Mouse (Mus musculus): ENCODE measurements around the gene Gm35315.
"Not testable (repeated sequence)": the region's sequence is repeated elsewhere in the genome, so short reads cannot be mapped to it uniquely, and the experiment has no call there.

Gene Gm35315

DNA sequence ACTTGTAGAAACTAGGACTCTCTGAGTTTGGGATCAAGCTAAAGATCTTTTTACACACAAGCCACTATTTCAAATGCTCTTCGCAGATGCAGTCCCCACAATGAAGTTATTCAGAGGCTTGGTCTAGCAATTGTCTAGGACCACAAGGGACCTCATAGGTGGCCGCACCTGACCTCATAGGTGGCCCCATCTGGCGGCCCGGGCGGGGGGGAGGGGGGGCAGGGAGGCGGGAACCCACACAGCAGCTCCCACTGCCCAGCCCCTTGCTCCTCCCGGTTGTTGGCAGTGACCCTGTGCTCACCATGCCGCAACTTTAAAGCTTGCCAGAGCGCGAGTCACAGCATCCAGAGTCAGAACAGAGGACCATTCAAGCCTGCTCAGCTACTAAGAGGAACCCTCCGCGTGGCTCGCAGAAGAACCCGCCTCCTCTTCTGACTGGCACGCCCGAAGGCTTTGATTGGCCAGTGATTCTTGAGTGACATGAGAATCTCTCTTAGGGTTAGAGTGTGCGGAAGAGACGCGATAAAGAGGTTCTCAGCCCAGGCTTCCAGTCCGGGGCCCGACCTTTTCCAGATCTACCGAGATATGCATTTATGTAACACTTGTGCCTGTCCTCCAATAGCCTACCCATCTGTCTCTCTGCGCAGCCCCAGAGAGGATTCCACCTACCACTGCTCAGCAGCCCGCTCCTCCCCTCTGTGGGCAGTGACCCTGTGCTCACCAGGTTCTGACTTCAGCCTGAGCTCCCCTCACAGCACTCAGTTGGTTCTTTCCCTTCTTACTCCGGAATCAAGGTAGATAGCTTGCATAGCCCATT is at the start of gene Gm35315:
TSS of gene Gm35315 (minus strand) at position 391 of the 817 bp plus-strand sequence.
- DNase-seq (ENCODE audit: low read depth, low spot score) = peak; percentile 91

DNA sequence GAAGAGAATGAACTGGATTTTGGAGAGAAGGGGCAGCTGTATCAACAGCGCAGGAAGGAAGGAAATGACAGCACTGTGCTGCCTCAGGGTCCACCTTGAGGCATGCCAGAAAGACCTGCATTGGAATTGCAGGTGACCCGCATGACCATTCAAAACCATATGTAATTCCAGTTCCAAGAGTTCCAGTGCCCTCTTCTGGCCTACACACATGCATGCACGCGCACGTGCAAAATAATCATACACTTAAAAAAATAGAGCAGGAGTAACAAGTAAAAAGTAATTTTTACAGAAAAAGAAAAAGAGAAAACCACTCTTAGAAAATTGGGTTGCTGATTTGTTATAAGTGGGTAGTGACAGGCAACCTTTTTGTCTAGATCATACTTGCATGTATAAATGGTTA is 48.8 kb upstream of the Gm35315 start:
- no peak for DNase-seq (ENCODE audit: low read depth, low spot score)

DNA sequence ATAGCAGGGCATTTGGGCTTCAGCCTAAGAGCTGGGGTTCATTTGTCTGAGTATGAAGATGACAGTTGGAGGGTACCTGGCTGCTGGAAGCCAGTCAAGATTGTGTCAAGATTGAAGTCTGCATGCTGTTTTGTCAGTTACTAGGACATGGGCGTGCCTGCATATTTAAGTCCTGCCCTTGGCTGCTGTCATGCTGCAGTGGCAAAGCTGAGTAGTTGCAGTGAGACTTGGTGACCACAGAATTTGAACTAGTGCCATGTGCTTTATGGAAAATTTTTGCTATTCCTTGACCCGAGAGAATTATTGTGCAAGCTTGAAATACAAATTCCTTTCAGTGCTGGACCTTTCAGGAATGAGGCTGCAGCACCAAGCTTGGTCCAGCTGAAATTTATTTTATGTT is 48.1 kb upstream of the Gm35315 start:
- no peak for DNase-seq (ENCODE audit: low read depth, low spot score)

DNA sequence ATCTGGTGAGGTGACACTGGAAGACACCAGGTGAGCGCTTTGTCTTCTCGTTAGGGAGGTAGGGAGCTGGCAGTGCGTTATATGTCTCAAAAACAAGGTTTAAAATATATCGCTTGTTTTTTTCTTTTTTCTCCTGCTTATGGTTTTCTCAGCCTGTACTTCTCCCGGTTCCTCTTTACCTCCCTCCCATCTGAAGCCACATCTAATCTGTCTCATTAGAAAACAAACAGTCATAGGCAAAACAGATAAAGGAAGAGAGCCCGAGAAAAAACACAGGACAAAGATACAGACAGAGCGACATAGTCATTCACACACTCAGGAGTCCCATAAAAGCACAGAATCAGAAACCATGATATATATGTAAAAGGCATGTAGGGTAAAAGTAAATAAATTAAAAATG is 46.2 kb upstream of the Gm35315 start:
- DNase-seq (ENCODE audit: low read depth, low spot score) = no peak

DNA sequence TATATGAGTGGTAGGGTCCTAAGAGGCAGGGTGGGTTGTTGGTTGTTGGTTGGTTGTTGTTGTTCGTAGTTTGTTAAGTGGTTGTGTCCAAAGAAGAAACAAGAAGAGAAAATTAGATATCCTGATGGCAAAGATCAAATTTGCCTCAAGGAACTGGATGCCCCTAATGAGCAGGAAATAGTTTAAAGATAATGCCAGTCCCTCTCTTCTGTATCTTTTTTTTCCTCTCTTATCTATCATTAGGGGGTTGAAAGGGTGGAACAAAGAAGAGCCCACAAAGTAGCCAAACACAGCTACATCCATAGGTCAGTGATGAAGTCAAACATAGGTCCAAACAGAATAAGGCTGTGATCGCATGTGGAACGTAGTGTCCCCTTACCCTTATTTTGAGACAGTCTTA is 45.1 kb upstream of the Gm35315 start:
- DNase-seq (ENCODE audit: low read depth, low spot score) = no peak

DNA sequence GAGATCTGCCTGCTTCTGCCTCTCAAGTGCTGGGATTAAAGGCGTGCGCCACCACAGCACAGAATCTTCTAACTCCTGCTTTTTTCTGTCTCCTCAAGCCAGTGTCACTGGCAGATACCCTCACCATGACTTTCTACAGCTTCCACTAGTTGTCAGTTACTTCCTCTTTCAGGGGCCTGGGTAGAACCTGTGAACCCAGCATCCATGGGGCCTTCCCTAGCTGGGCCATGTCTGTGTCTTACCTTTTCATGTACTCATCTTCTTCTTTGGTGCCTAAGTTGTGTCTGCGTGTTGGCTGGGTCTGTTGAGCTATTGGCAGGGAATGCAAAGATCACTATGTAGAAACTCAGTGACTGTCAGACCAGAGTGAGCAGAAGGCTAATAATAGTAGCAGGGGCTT is 43.6 kb upstream of the Gm35315 start:
- DNase-seq (ENCODE audit: low read depth, low spot score) = no peak

DNA sequence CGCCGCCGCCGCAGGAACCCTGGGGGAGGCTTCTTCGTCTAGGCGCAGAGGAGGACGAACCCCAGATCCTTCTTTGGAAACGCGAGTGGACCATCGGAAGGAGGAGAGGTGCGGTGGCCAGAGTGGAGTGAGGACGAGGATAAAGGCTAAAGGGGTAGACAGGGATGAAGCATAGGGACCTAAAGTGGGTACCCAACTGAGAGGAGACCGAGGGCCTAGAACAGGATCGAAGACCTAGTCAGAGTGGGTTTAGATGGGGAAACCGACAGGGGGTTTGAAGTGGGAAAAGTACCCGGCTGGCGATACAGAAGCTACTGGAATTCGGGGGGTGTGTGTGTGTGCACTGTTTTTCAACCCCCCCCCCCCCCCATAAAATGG is 41.9 kb upstream of the Gm35315 start:
- no peak for DNase-seq (ENCODE audit: low read depth, low spot score)

DNA sequence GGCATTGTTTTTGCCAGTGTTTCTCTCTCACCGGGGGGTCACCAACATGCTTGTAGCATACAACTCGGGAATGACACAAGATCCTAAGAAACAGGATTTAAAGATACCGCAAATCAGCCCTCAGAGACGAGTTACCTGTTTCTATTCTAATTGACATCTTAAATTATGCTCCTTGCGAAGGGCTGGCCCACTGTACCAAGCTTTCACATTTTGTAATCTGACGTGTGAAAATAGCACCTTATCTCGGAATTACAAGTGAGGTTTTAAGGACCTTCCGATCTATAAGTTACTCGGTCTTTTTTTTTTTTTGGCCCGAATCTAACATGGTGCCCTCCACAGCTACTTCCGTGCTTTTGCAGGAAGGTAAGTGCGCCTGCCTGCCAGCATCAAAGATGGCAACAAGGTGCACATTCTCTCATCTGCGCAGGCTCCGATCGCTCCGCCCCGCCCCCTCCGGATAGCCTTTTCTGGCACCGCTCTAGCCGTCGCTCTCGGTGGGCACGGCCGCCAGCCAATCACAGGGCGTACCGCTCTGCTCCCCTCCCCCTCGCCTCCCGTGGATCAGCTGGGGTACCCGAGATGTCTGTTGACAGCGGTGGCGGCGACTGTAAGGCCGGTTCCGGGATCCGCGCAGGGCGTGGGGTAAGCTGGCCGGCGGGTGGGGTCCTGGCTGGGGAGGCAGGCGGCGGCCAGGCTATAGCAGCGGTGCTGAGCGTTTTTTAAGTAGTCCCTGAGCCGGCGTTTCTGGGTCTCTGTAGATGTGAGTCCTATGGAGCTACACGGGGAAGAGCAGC is 41.3 kb upstream of the Gm35315 start, which contains the start of gene Chfr:
TSS of gene Chfr (plus strand) at position 550 of the 794 bp plus-strand sequence.
- peak; percentile 98 for DNase-seq (ENCODE audit: low read depth, low spot score)

DNA sequence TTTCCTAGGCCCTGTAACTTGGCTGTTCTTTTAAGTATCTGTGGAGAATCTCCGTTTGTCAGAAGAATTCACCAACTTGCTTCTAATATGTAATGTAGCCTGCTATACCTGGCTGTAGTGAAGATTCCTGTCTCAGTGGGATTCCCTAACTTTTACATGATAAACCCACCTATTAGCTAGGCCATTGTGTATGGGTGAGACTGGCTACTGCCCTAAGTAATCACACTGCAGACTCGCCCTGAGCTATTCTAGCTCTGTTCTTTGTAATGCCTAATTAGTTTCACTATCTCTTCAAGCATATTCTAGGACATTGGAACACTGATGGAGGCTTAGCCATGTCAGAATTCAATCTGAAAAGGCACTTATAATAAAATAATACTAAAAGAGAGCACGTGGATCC is 28.2 kb upstream of the Gm35315 start:
- DNase-seq (ENCODE audit: low read depth, low spot score) = not testable (repeated sequence)

DNA sequence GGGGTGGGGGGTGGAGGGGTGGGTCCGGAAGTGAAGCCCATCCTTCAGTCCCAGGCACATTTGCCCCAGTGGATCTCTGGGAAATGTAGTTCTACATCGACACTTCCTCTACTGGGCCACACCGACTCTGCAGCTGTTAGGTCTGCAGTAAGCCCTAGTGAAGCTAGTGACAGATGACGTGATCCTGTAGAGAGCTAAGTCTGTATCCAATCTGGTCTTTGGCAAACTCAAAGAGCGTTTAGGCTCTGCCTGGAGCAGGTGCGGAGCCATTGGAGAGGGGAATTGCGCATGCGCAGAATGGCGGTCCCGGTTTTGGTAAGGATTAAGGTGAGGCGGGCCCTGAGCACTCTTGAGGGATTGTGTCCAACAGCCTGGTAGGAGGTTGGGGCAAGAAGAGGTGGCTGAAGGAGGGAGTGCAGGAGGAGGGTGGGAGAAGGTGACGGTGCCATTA is 15.8 kb upstream of the Gm35315 start, which contains the start of gene Zfp605:
TSS of gene Zfp605 (plus strand) at position 102 of the 451 bp plus-strand sequence.
- DNase-seq (ENCODE audit: low read depth, low spot score) = peak; percentile 96

DNA sequence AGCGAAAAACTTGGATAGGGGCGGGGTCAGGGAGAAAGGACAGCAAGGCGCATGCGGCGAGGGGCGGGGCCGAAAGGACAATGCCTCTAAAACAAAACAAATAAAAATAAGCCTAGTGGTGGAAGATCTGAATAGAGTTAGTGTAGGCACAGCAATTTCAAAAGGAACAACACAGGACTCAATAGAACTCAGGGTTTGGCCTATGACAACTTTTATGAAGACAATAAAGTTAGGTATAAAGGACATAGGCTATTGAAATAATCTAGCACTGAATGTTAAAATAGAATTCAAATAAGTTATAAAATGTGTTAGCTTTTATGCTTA is 14.0 kb upstream of the Gm35315 start:
- DNase-seq (ENCODE audit: low read depth, low spot score) = no peak

DNA sequence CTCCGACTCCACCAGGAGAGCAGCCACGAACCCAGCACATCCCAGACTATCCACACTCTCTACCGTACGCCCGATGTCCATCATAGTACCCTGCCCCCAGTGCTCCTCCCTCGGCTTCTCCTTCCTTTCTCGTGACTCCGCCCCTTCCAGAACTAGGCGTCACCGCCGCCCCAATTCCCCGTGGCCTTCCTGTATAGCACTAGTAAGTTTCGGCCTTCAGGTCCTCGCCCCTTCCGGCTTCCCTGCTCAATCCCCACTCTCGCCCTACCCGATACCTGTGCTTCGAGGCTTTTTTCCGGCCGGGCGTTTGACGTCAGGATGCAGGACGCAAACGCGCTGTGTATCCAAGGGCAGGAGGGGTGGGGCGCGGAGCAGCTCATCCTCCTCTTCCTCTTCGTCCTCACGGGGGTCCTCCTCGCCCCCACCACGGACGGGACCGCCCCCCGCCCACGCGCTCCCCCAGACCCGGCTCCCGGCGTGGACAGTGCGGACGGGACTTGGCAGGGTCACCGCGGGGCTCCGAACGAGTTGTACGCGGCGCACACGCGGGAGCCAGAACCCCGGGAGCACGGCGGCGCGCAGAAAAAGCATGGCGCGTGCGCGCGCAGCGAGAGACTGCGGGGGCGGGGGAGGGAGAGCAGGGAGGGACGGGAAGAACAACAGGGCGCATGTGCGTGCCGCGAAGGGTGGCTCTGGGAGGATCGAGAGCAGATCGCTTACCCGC is 13.5 kb upstream of the Gm35315 start, which contains the start of gene Gtpbp6:
TSS of gene Gtpbp6 (minus strand) at position 617 of the 724 bp plus-strand sequence.
- peak; percentile 96 for DNase-seq (ENCODE audit: low read depth, low spot score)

DNA sequence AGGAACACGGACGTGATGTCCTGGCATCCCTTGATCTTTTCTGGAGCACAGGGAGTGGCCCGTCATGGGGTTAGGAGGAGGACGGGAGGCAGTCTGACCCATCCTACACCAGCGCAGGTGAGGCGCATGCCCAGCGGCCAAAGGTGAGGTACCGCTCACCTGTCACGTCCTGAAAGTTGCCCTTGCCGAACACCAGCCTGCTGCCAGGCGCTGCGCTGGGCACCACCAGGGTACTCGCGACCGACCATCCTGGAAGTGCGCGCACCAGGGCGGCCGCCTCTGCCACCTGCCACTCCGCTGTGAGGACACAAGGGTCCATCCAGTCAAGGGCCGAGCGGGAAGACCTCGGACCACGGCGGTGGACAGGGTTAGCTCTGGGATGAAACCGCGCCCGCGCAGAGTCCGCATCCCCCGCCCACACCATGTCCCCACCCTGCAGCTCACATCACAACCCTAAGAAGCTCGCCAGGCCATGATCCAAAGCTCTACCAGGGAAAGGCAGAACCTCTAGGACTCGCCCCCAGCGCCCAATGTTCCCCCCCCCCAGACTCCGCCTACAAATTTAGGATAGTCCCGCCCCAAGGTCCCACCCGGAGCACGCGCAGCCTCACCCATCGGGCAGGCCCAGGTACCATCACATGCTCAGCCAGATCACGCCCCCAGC is 12.8 kb upstream of the Gm35315 start:
- no peak for DNase-seq (ENCODE audit: low read depth, low spot score)

DNA sequence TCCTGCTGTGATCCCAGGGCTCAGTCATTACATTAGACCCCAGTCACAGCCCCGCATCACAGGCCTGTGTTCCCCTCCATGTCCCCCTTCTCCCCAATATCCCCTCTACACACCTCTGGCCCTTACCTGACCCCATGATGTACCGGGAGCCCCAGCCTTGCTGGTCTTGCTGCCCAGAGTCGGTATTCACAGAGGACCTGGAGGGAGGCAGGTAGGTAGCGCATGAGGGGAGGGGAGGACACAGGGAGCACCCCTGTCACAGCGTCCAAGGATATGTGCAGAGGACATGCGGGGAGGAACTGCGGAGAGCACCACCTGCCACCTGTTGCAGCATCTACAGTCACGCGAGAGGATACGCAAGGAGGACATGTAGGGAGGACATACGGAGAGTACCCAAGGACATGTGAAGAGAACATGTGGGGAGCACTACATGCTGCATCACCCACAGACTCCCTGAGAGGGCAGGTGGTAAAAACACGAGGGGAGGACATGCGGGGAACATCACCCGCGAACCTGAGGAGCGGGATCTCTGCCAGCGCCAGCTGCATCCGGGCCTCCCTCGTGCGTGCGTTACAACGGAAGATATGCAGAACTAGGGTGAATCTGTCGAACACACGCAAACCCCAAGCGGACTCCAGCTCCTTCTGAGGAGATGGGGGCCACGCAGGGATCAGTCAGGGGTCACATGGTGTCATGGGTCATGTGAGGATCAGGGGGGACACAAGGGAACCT is 12.1 kb upstream of the Gm35315 start:
- DNase-seq (ENCODE audit: low read depth, low spot score) = no peak

DNA sequence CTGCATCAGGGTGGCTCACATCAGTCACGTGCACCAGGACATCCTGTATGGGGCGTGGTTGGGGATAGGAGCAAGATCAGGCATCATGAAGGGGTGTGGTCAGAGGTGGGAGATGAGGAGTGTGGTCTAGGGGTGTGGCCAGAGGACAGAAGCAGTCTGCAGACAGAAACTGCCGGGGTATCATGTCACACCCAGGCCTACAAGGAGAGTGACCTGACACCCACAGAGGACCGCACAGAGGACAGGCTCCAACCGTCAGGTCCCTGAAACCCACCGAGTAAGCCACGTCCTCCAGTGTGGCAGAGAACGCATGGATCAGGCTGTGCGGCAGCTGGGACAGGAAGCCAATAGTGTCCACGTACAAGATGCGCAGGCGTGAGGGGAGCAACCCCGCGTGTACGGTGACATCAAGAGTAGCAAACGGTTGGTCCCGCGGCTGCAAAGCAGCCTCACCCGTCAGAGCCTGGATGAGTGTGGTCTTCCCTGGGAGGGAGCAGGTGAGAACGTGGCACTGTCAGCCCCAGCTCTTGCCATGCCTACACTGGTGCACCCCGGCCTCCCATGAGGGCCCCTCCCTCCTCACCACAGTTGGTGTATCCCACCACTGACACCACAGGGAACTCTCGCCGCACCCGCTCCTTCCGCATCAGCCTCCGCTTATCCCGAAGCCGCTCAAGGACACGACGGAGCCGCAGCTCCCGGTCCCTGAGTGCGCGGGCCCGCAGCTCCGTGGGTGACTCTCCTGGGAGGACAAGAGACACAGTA is 10.6 kb upstream of the Gm35315 start:
- no peak for DNase-seq (ENCODE audit: low read depth, low spot score)

DNA sequence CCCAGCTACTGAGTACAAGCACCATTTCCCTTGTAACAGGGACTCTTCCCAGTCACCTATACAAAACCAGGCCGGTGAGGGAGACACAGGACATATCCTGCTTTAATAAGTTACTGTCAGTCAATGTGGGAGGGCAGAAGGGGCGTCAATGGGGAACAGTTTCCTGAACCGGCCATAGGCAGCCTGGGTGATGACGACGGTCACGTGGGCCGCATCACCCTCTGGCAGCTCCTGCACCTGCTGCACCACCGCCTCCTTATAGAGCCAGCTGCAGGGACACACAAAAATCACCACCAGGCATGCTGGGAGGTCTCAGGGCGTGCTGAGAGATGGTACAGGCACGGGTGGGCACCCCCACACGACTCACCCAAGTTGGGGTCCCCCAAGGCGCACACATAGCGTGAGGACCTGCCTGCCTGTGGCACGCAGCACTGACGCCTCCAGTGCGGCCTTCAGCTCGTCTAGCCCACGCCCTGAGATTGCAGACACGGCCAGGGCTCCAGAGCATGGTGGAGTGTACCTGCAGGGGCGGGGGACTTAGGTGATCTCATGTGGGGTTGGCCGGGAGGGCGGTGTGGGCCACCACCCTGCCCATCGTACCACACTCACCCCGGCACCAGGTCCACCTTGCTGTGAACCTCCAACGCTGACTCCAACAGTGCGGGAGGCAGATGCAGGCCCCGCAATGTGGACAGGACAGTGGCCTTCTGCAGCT is 9.8 kb upstream of the Gm35315 start:
- no peak for DNase-seq (ENCODE audit: low read depth, low spot score)

DNA sequence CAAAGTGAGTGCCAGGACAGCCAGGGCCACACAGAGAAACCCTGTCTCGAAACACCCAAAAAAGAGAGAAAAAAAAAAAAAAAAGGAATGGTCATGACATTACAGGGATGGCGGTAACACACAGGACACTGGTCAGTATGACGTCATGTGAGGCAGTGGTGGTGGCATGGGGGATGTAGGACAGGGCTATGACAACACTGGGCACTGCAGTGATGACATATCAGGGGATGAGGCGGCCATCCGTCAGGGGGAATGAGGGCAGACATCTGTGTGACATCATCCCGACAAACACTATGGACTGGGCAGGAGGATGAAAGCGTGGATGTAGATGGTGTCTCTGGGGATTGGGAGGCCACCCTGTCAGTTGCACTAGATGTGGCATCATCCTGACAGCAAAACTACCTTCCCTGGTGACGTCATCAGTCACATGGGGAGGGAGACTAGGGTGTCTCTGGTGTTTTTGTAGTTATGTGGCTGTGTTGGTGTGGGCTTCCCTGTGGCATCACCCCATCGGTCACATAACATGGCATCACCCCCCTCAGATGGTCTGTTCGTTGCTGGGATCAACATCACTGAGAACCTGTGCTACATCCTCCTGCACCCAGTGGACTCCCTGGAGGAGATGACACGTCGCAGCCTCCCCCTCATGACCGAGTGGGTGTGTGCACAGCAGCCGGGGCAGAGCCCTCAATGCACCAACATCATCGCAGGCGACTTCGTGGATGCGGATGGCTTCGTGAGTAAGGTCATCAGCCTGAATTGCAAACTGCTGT is 8.8 kb upstream of the Gm35315 start:
- no peak for DNase-seq (ENCODE audit: low read depth, low spot score)

DNA sequence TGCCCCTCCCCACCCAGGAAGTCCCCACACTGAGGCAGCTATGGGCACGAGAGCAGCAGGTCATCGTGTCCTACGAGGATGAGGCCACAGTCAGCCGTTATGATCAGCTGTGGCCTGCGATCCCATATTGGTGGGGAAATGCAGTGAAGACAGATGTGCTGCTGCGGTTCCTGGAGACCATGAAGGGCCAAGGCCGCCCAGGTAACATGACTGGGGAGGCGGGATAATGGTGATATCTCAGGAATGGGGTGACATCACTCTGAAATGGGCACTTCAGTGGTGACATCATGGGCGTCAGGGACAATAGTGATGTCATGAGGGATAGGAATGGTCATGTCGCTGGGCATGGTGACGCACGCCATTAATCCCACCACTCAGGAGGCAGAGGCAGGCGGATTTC is 8.2 kb upstream of the Gm35315 start:
- DNase-seq (ENCODE audit: low read depth, low spot score) = no peak
